Mouse (Mus musculus) MEL (cell line): ENCODE measurements around the gene Hist1h2bp.

Experiments
- CTCF ChIP-seq, 3 experiments: IDR thresholded peaks in 2 of 3; conservative IDR thresholded peaks in 1 of 3; 2 replicates each; pipeline ENCODE4 v1.5.1; 2011 to 2012; ENCODE audit warnings: low read length in 3 of 3, low read depth in 2 of 3, mild to moderate bottlenecking in 2 of 3, improper control_type of control experiment in 1 of 3, inconsistent platforms in 1 of 3, mixed read lengths in 1 of 3, moderate library complexity in 1 of 3; ENCODE audit not compliant: control insufficient read depth in 1 of 3, insufficient read depth in 1 of 3, poor library complexity in 1 of 3, severe bottlenecking in 1 of 3
- EP300 ChIP-seq, 2 experiments: IDR thresholded peaks; 2 replicates each; pipeline ENCODE4 v1.6.1; 2011; ENCODE audit warnings: improper control_type of control experiment in 2 of 2, low read length in 2 of 2, low read depth in 1 of 2, mild to moderate bottlenecking in 1 of 2
- KAT2A ChIP-seq: conservative IDR thresholded peaks from 2 replicates; pipeline ENCODE4 v1.6.1; 2012; ENCODE audit warnings: low read depth, low read length, improper control_type of control experiment, inconsistent platforms
- POLR2A ChIP-seq, 2 experiments: IDR thresholded peaks; 2 replicates each; pipeline ENCODE4 v1.6.1; 2011 to 2012; ENCODE audit warnings: low read length in 2 of 2, mild to moderate bottlenecking in 2 of 2, control low read depth in 1 of 2, improper control_type of control experiment in 1 of 2, low read depth in 1 of 2, moderate library complexity in 1 of 2; ENCODE audit not compliant: control insufficient read depth in 1 of 2, insufficient read depth in 1 of 2, poor library complexity in 1 of 2
- POLR2AphosphoS2 ChIP-seq: IDR thresholded peaks from 2 replicates; pipeline ENCODE4 v1.6.1; 2011; ENCODE audit warnings: low read length, improper control_type of control experiment
- POLR2AphosphoS5 ChIP-seq: IDR thresholded peaks from 2 replicates; pipeline ENCODE4 v1.6.1; 2012; ENCODE audit warnings: low read depth, borderline replicate concordance, mild to moderate bottlenecking, inconsistent platforms, low read length, moderate library complexity, mixed read lengths
- UBTF ChIP-seq: IDR thresholded peaks from 2 replicates; pipeline ENCODE4 v1.6.1; 2012; ENCODE audit warnings: low read depth, mild to moderate bottlenecking, inconsistent platforms, low read length, improper control_type of control experiment, moderate library complexity, borderline replicate concordance; ENCODE audit not compliant: insufficient read depth
- USF1 ChIP-seq: IDR thresholded peaks from 2 replicates; pipeline ENCODE4 v1.6.1; 2014; ENCODE audit warnings: low read depth, mild to moderate bottlenecking, inconsistent platforms, low read length, improper control_type of control experiment, moderate library complexity
- ZNF384 ChIP-seq: IDR thresholded peaks from 2 replicates; pipeline ENCODE4 v1.6.1; 2012; ENCODE audit warnings: low read depth, mild to moderate bottlenecking, inconsistent platforms, low read length, improper control_type of control experiment

DNA sequence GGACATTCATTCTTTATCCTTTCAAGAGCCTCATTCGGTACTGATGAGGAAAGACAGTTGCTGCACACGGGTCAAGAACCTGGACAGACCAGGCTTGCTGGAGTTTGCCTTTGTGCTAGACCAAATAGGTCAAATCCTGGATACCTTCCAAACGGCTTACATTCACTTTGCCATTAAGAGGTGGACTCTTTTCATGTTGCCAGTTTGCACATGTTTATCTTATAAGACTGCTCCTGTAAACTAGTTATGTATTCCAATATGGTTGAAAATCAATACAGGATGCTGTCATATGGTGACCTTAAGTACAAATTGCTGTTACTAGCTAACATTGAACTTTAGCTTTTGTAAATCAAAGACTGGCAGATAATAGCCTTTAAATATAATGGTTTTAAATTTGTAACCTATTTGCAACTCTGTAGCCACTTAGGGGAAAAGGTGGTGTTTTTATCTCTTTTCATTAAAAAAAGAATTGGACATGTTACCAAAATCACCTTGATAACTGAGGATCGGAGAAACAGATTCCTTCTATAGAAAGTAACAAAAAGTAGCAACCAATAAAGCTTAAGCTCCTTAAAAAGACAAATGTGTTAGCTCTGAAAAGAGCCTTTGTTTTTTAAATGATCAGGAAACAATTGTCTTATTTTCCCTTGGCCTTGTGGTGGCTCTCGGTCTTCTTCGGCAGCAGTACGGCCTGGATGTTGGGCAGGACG, 917 bp upstream of the Hist1h2bp start:
- TF ChIP-seq CTCF (IDR thresholded peaks at IDR 0.05 in 2 of 3, conservative IDR thresholded peaks at IDR 0.05 in 1 of 3; ENCODE audit: control insufficient read depth in 1 of 3, insufficient read depth in 1 of 3, low read depth in 2 of 3, low read length in 3 of 3, poor library complexity in 1 of 3, severe bottlenecking in 1 of 3) (no peak), UBTF (no peak), POLR2A (IDR thresholded peaks at IDR 0.05; ENCODE audit: control insufficient read depth in 1 of 2, insufficient read depth in 1 of 2, low read depth in 1 of 2, low read length in 2 of 2, poor library complexity in 1 of 2) (0 out of 4 replicates have a peak, but pooled peaks of 1 of the 2 experiments have one; percentile 25), ZNF384 (no peak), POLR2AphosphoS2 (no peak), USF1 (no peak), POLR2AphosphoS5 (peak; percentile 90; the same call in 1 of the 2 replicates), EP300 (IDR thresholded peaks at IDR 0.05; ENCODE audit: low read depth in 1 of 2, low read length in 2 of 2) (no peak), KAT2A (no peak)
